Mouse (Mus musculus): Measurements from ENCODE around the gene 5730455P16Rik. TPM values are rescaled to one million over a fixed set of nuclear protein-coding genes. Genes with fewer than 3 reads are reported as not detected.
"Not testable (repeated sequence)": the region's sequence is repeated elsewhere in the genome, so short reads cannot be mapped to it uniquely, and the experiment has no call there.

5730455P16Rik gene
- polyA plus RNA-seq, 1 experiment from 2014 or later = 6.6 TPM

GRCm38 (mm10) chr11:80420202-80420984, 42.6 kb upstream of the 5730455P16Rik start:
- Histone ChIP-seq H3K27me3 (ENCODE audit: insufficient read depth, low read length) (no peaks in the 10 kb centered on the region), H3K4me2 (ENCODE audit: low read depth, low read length) (no peak overlapping the region), H3K36me3 (replicated peaks; ENCODE audit: insufficient read depth, low read length) (no peaks in the 10 kb centered on the region), H3K4me1 (ENCODE audit: insufficient read depth) (no peaks in the 10 kb centered on the region), H3K4me3 (ENCODE audit: low read depth, low read length) (no peak overlapping the region), H3K9me3 (ENCODE audit: low read length) (peaks cover 4% of the 10 kb centered on the region; the same call in 1 of the 2 replicates), H3K27ac (ENCODE audit: low read depth) (no peak overlapping the region), H3K9ac (replicated peaks) (no peak overlapping the region)
- ATAC-seq (no peak), DNase-seq (no peak)
- WGBS (ENCODE audit: insufficient replicate concordance) = 42% methylated on average over 2 of the region's 2 CpGs
- TF ChIP-seq EP300 (IDR thresholded peaks at IDR 0.05; ENCODE audit: low read depth) (no peak), CTCF (IDR thresholded peaks at IDR 0.05; ENCODE audit: low read depth) (no peak)

GRCm38 (mm10) chr11:80419743-80420142, 41.9 kb upstream of the 5730455P16Rik start:
- no peaks in the 10 kb centered on the region for H3K27me3 ChIP-seq (ENCODE audit: insufficient read depth, low read length)
- H3K27ac ChIP-seq (ENCODE audit: low read depth) = no peak overlapping the region
- H3K4me3 ChIP-seq (ENCODE audit: low read depth, low read length) = no peak overlapping the region
- no peak overlapping the region for H3K4me2 ChIP-seq (ENCODE audit: low read depth, low read length)
- no peak for DNase-seq
- H3K9ac ChIP-seq (replicated peaks) = no peak overlapping the region
- TF ChIP-seq EP300 (IDR thresholded peaks at IDR 0.05; ENCODE audit: low read depth) (no peak), CTCF (IDR thresholded peaks at IDR 0.05; ENCODE audit: low read depth) (no peak)
- 82% methylated on average over 1 of the region's 1 CpGs for WGBS (ENCODE audit: insufficient replicate concordance)
- peaks cover 6% of the 10 kb centered on the region; the same call in 1 of the 2 replicates for H3K36me3 ChIP-seq (replicated peaks; ENCODE audit: insufficient read depth, low read length)
- no peaks in the 10 kb centered on the region for H3K4me1 ChIP-seq (ENCODE audit: insufficient read depth)
- H3K9me3 ChIP-seq (ENCODE audit: low read length) = peaks cover 4% of the 10 kb centered on the region; the same call in 1 of the 2 replicates
- no peak for ATAC-seq

- peaks cover 4% of the 10 kb centered on the region; the same call in 1 of the 2 replicates for H3K9me3 ChIP-seq (ENCODE audit: low read length)
- TF ChIP-seq EP300 (IDR thresholded peaks at IDR 0.05; ENCODE audit: low read depth) = no peak
- no peak for TF ChIP-seq CTCF (IDR thresholded peaks at IDR 0.05; ENCODE audit: low read depth)
- no peaks in the 10 kb centered on the region for H3K4me1 ChIP-seq (ENCODE audit: insufficient read depth)
- H3K9ac ChIP-seq (replicated peaks) = no peak overlapping the region
- ATAC-seq = no peak
- H3K4me3 ChIP-seq (ENCODE audit: low read depth, low read length) = no peak overlapping the region
- H3K36me3 ChIP-seq (replicated peaks; ENCODE audit: insufficient read depth, low read length) = peaks cover 9% of the 10 kb centered on the region; the same call in 1 of the 2 replicates
- no peak overlapping the region for H3K4me2 ChIP-seq (ENCODE audit: low read depth, low read length)
- 81% methylated on average over 5 of the region's 5 CpGs for WGBS (ENCODE audit: insufficient replicate concordance)
- H3K27ac ChIP-seq (ENCODE audit: low read depth) = no peak overlapping the region
- DNase-seq = no peak
- no peaks in the 10 kb centered on the region for H3K27me3 ChIP-seq (ENCODE audit: insufficient read depth, low read length)
These were observed 39.3 kb upstream of the 5730455P16Rik start for GRCm38 (mm10) chr11:80417085-80417484.

GRCm38 (mm10) chr11:80410377-80410776, 32.5 kb upstream of the 5730455P16Rik start:
- TF ChIP-seq EP300 (IDR thresholded peaks at IDR 0.05; ENCODE audit: low read depth) (no peak), CTCF (IDR thresholded peaks at IDR 0.05; ENCODE audit: low read depth) (no peak)
- 72% methylated on average over 2 of the region's 2 CpGs for WGBS (ENCODE audit: insufficient replicate concordance)
- H3K36me3 ChIP-seq (replicated peaks; ENCODE audit: insufficient read depth, low read length) = peaks cover 49% of the 10 kb centered on the region
- no peak overlapping the region for H3K4me2 ChIP-seq (ENCODE audit: low read depth, low read length)
- H3K4me3 ChIP-seq (ENCODE audit: low read depth, low read length) = no peak overlapping the region
- H3K27me3 ChIP-seq (ENCODE audit: insufficient read depth, low read length) = no peaks in the 10 kb centered on the region
- H3K4me1 ChIP-seq (ENCODE audit: insufficient read depth) = no peaks in the 10 kb centered on the region
- H3K9me3 ChIP-seq (ENCODE audit: low read length) = no peaks in the 10 kb centered on the region
- DNase-seq = no peak
- H3K27ac ChIP-seq (ENCODE audit: low read depth) = no peak overlapping the region
- no peak overlapping the region for H3K9ac ChIP-seq (replicated peaks)
- ATAC-seq = no peak

- 96% methylated on average over 6 of the region's 6 CpGs for WGBS (ENCODE audit: insufficient replicate concordance)
- H3K27ac ChIP-seq (ENCODE audit: low read depth); ATAC-seq; H3K4me2 ChIP-seq (ENCODE audit: low read depth, low read length); H3K9ac ChIP-seq (replicated peaks); H3K27me3 ChIP-seq (ENCODE audit: insufficient read depth, low read length); H3K9me3 ChIP-seq (ENCODE audit: low read length); DNase-seq; H3K4me1 ChIP-seq (ENCODE audit: insufficient read depth); H3K4me3 ChIP-seq (ENCODE audit: low read depth, low read length): not testable (repeated sequence)
- H3K36me3 ChIP-seq (replicated peaks; ENCODE audit: insufficient read depth, low read length) = peaks cover 62% of the 10 kb centered on the region
These were observed 30.0 kb upstream of the 5730455P16Rik start for GRCm38 (mm10) chr11:80407878-80408277.

- TF ChIP-seq CTCF (IDR thresholded peaks at IDR 0.05; ENCODE audit: low read depth) = no peak
- TF ChIP-seq EP300 (IDR thresholded peaks at IDR 0.05; ENCODE audit: low read depth) = no peak
- no peak for DNase-seq
- Histone ChIP-seq H3K9ac (replicated peaks) (no peak overlapping the region), H3K36me3 (replicated peaks; ENCODE audit: insufficient read depth, low read length) (peaks cover 85% of the 10 kb centered on the region), H3K27ac (ENCODE audit: low read depth) (no peak overlapping the region), H3K4me3 (ENCODE audit: low read depth, low read length) (no peak overlapping the region), H3K4me2 (ENCODE audit: low read depth, low read length) (no peak overlapping the region), H3K27me3 (ENCODE audit: insufficient read depth, low read length) (no peaks in the 10 kb centered on the region), H3K9me3 (ENCODE audit: low read length) (no peaks in the 10 kb centered on the region), H3K4me1 (ENCODE audit: insufficient read depth) (no peaks in the 10 kb centered on the region)
- no peak for ATAC-seq
- WGBS (ENCODE audit: insufficient replicate concordance) = 89% methylated on average over 4 of the region's 4 CpGs
These were observed 18.8 kb upstream of the 5730455P16Rik start for GRCm38 (mm10) chr11:80396617-80397016.
